Mouse (Mus musculus): ENCODE measurements around the gene Skint2. TPM values are rescaled to one million over a fixed set of nuclear protein-coding genes. Genes with fewer than 3 reads are reported as not detected.

Gene Skint2
- total RNA-seq (2023): not detected

GRCm38 (mm10) chr4:112556894-112557293 is at the start of gene Skint2:
Gene Skint2 (plus strand): TSS chr4:112557194.

Other genes with a start within 250 kb of the Skint2 start
- gene Skint9, start 123.2 kb upstream of the Skint2 start, total RNA-seq (2023): not detected
- gene Skint10, start 217.7 kb downstream of the Skint2 start, total RNA-seq (2023): not detected

All from CD4-positive naive resting alpha-beta T cell, adult 76 days (primary cell).